In genomic region chr7:126248641-126249141, GRCm38 (mm10) we compare ENCODE assay signal across 9 mouse cellular contexts. TPM values are rescaled to one million over a fixed set of nuclear protein-coding genes. Genes with fewer than 3 reads are reported as not detected.
DNase-seq lines count a peak whose midpoint lies in the region; ATAC-seq and TF ChIP-seq lines count a peak whose summit lies in the region.
"Had no signal": no experiment of that assay in that cellular context is flagged by ENCODE, and none has a peak within 500 bp of the region (broad histone marks: within the 10 kb centered on the region; RNA-seq: fewer than 3 reads in every experiment).

No protein-coding gene starts in this region.

- H3K27ac ChIP-seq in intestine, embryonic 14.5 days (ENCODE audit: low read depth) = no peak overlapping the region
- H3K27ac ChIP-seq in intestine, postnatal 0 days (ENCODE audit: low read depth, low read length) = no peak overlapping the region
- H3K27ac ChIP-seq in embryonic facial prominence, embryonic 13.5 days = no peak overlapping the region
- peak overlapping the region; percentile 68 to 71 for H3K27ac ChIP-seq in heart, embryonic 14.5 days (replicated peaks in 1 of 2; ENCODE audit: control insufficient read depth in 1 of 2, insufficient read depth in 1 of 2, low read depth in 2 of 2, low read length in 2 of 2)
- H3K27ac ChIP-seq in limb, embryonic 15.5 days = no peak overlapping the region

- WGBS in intestine, embryonic 14.5 days = 41% methylated on average over 16 of the region's 17 CpGs
- WGBS in intestine, postnatal 0 days = 45% methylated on average over 17 of the region's 17 CpGs
- WGBS in embryonic facial prominence, embryonic 13.5 days = 46% methylated on average over 17 of the region's 17 CpGs
- 23% methylated on average over 17 of the region's 17 CpGs for WGBS in heart, embryonic 14.5 days
- WGBS in limb, embryonic 15.5 days = 49% methylated on average over 17 of the region's 17 CpGs

- no peaks in the 10 kb centered on the region for H3K36me3 ChIP-seq in intestine, embryonic 14.5 days (ENCODE audit: control insufficient read depth, insufficient read depth, low read length)
- no peaks in the 10 kb centered on the region for H3K36me3 ChIP-seq in intestine, postnatal 0 days (ENCODE audit: control insufficient read depth, insufficient read depth)
- H3K36me3 ChIP-seq in embryonic facial prominence, embryonic 13.5 days = no peaks in the 10 kb centered on the region
- no peaks in the 10 kb centered on the region for H3K36me3 ChIP-seq in heart, embryonic 14.5 days (ENCODE audit: control insufficient read depth, insufficient read depth, low read length)
- H3K36me3 ChIP-seq in limb, embryonic 15.5 days = no peaks in the 10 kb centered on the region

- DNase-seq in intestine, embryonic 14.5 days (ENCODE audit: low spot score) = no peak
- no peak for DNase-seq in embryo, embryonic 9.5 days (ENCODE audit: extremely low spot score)
- DNase-seq in testis, postnatal 14 days (ENCODE audit: low spot score) = no peak
- DNase-seq: lung, postnatal 4 days had no signal

- H3K4me2 ChIP-seq in intestine, embryonic 14.5 days (ENCODE audit: low read length) = peak overlapping the region; percentile 37
- H3K4me2 ChIP-seq in intestine, postnatal 0 days (replicated peaks; ENCODE audit: low read depth) = no peak overlapping the region
- H3K4me2 ChIP-seq in embryonic facial prominence, embryonic 13.5 days = peak overlapping the region; percentile 24
- peak overlapping the region; percentile 82 for H3K4me2 ChIP-seq in heart, embryonic 14.5 days (ENCODE audit: low read length)
- H3K4me2 ChIP-seq in limb, embryonic 15.5 days = peak overlapping the region; percentile 30; the same call in 1 of the 2 replicates

- TF ChIP-seq CTCF in intestine, postnatal 0 days (IDR thresholded peaks at IDR 0.05; ENCODE audit: low read depth) = no peak

- ATAC-seq in intestine, embryonic 14.5 days (replicated peaks; ENCODE audit: low FRiP score, low TSS enrichment, low read depth) = no peak
- ATAC-seq in intestine, postnatal 0 days = no peak
- ATAC-seq in embryonic facial prominence, embryonic 13.5 days (ENCODE audit: insufficient number of reproducible peaks, insufficient read depth, low FRiP score, low TSS enrichment, low read depth) = no peak
- ATAC-seq in heart, embryonic 14.5 days (ENCODE audit: insufficient number of reproducible peaks, insufficient read depth, low FRiP score, low read depth) = no peak
- no peak for ATAC-seq in limb, embryonic 15.5 days (ENCODE audit: insufficient number of reproducible peaks, low FRiP score, low TSS enrichment, low read depth)

- no peaks in the 10 kb centered on the region for H3K9me3 ChIP-seq in intestine, embryonic 14.5 days (ENCODE audit: control insufficient read depth, low read length)
- no peaks in the 10 kb centered on the region for H3K9me3 ChIP-seq in intestine, postnatal 0 days (ENCODE audit: control insufficient read depth)
- H3K9me3 ChIP-seq in embryonic facial prominence, embryonic 13.5 days = no peaks in the 10 kb centered on the region
- H3K9me3 ChIP-seq in heart, embryonic 14.5 days (ENCODE audit: control insufficient read depth, low read length) = no peaks in the 10 kb centered on the region
- no peaks in the 10 kb centered on the region for H3K9me3 ChIP-seq in limb, embryonic 15.5 days

- H3K27me3 ChIP-seq in intestine, embryonic 14.5 days (replicated peaks; ENCODE audit: control insufficient read depth, insufficient read depth, low read length) = no peaks in the 10 kb centered on the region
- H3K27me3 ChIP-seq in intestine, postnatal 0 days (replicated peaks; ENCODE audit: control insufficient read depth, insufficient read depth, low read length) = no peaks in the 10 kb centered on the region
- H3K27me3 ChIP-seq in embryonic facial prominence, embryonic 13.5 days = peaks cover 13% of the 10 kb centered on the region
- H3K27me3 ChIP-seq in heart, embryonic 14.5 days (ENCODE audit: control insufficient read depth, insufficient read depth, low read length) = no peaks in the 10 kb centered on the region
- H3K27me3 ChIP-seq in limb, embryonic 15.5 days = peaks cover 13% of the 10 kb centered on the region; the same call in 1 of the 2 replicates

- no peak overlapping the region for H3K4me3 ChIP-seq in intestine, embryonic 14.5 days (ENCODE audit: low read depth, low read length)
- H3K4me3 ChIP-seq in intestine, postnatal 0 days (ENCODE audit: low read depth, low read length) = no peak overlapping the region
- H3K4me3 ChIP-seq in embryonic facial prominence, embryonic 13.5 days = no peak overlapping the region
- peak overlapping the region; percentile 50 to 53 for H3K4me3 ChIP-seq in heart, embryonic 14.5 days (ENCODE audit: control insufficient read depth in 1 of 2, insufficient read depth in 1 of 2, low read depth in 1 of 2, low read length in 2 of 2)
- H3K4me3 ChIP-seq in limb, embryonic 15.5 days = peak overlapping the region; percentile 8; the same call in 1 of the 2 replicates
- H3K4me3 ChIP-seq: erythroblast, embryonic 14.5 days had no signal

- H3K9ac ChIP-seq in intestine, embryonic 14.5 days (ENCODE audit: low read length) = no peak overlapping the region
- no peak overlapping the region for H3K9ac ChIP-seq in intestine, postnatal 0 days (ENCODE audit: low read depth, low read length)
- peak overlapping the region; percentile 55; the same call in 1 of the 2 replicates for H3K9ac ChIP-seq in embryonic facial prominence, embryonic 13.5 days
- H3K9ac ChIP-seq in heart, embryonic 14.5 days (ENCODE audit: low read length) = peak overlapping the region; percentile 75
- H3K9ac ChIP-seq in limb, embryonic 15.5 days = 0 out of 2 replicates have a peak overlapping the region, but pooled peaks have one; percentile 17

- peaks cover 8% of the 10 kb centered on the region; the same call in 1 of the 2 replicates for H3K4me1 ChIP-seq in intestine, embryonic 14.5 days (replicated peaks; ENCODE audit: control insufficient read depth, insufficient read depth, low read length)
- H3K4me1 ChIP-seq in intestine, postnatal 0 days (replicated peaks; ENCODE audit: control insufficient read depth, insufficient read depth, low read length) = no peaks in the 10 kb centered on the region
- H3K4me1 ChIP-seq in embryonic facial prominence, embryonic 13.5 days = peaks cover 9% of the 10 kb centered on the region
- peaks cover 10 to 40% of the 10 kb centered on the region in 2 experiments; a peak in 3 of 4 replicates for H3K4me1 ChIP-seq in heart, embryonic 14.5 days (ENCODE audit: control insufficient read depth in 2 of 2, insufficient read depth in 2 of 2, low read length in 2 of 2)
- peaks cover 10% of the 10 kb centered on the region for H3K4me1 ChIP-seq in limb, embryonic 15.5 days

RNA-seq across cellular contexts. Expression of gene Sbk1, which starts 23.7 kb away (rescaled TPM):
- polyA plus RNA-seq in intestine, embryonic 14.5 days (2014; fragmentation: Nextera tagmentation; extraction: Ambion mirVana) = 33.8 and 34.2 TPM in 2 replicates
- polyA plus RNA-seq in intestine, postnatal 0 days (2015; fragmentation: Nextera tagmentation; extraction: Ambion mirVana) = 3.6 and 4.4 TPM in 2 replicates
- polyA plus RNA-seq in embryonic facial prominence, embryonic 13.5 days (2015; fragmentation: Nextera tagmentation; extraction: Ambion mirVana) = 54.3 and 58.9 TPM in 2 replicates
- 15.2 and 16.8 TPM in 2 replicates for polyA plus RNA-seq in heart, embryonic 14.5 days (2014; fragmentation: Nextera tagmentation; extraction: Ambion mirVana)
- polyA plus RNA-seq in limb, embryonic 15.5 days (2015; fragmentation: Nextera tagmentation; extraction: Ambion mirVana) = 23.0 and 29.0 TPM in 2 replicates

RNA-seq across cellular contexts. Expression of gene Xpo6, which starts 48.4 kb away (rescaled TPM):
- polyA plus RNA-seq in intestine, embryonic 14.5 days (2014; fragmentation: Nextera tagmentation; extraction: Ambion mirVana) = 67.7 and 68.7 TPM in 2 replicates
- polyA plus RNA-seq in intestine, postnatal 0 days (2015; fragmentation: Nextera tagmentation; extraction: Ambion mirVana) = 20.0 and 22.6 TPM in 2 replicates
- polyA plus RNA-seq in embryonic facial prominence, embryonic 13.5 days (2015; fragmentation: Nextera tagmentation; extraction: Ambion mirVana) = 59.0 and 60.5 TPM in 2 replicates
- polyA plus RNA-seq in heart, embryonic 14.5 days (2014; fragmentation: Nextera tagmentation; extraction: Ambion mirVana) = 33.8 and 39.0 TPM in 2 replicates
- 34.3 and 43.7 TPM in 2 replicates for polyA plus RNA-seq in limb, embryonic 15.5 days (2015; fragmentation: Nextera tagmentation; extraction: Ambion mirVana)

Comparison
In these comparisons a context has a peak if more than half of its experiments do, and no peak if none do; other contexts are left out.
1. H3K27ac ChIP-seq: peak in heart, embryonic 14.5 days (2 of 2); none in intestine, embryonic 14.5 days (single experiment), intestine, postnatal 0 days (single experiment), embryonic facial prominence, embryonic 13.5 days (single experiment) and limb, embryonic 15.5 days (single experiment).
2. H3K4me3 ChIP-seq: peak in heart, embryonic 14.5 days (2 of 2) and limb, embryonic 15.5 days (single experiment); none in intestine, embryonic 14.5 days (single experiment), intestine, postnatal 0 days (single experiment) and embryonic facial prominence, embryonic 13.5 days (single experiment).
3. H3K9ac ChIP-seq: peak in embryonic facial prominence, embryonic 13.5 days (single experiment), heart, embryonic 14.5 days (single experiment) and limb, embryonic 15.5 days (single experiment); none in intestine, embryonic 14.5 days (single experiment) and intestine, postnatal 0 days (single experiment).